Mouse (Mus musculus) 3134 (cell line): ENCODE measurements around the gene Ptprk.

Experiments
- DNase-seq: peaks from one replicate; pipeline ENCODE4 v3.0.0-alpha.2; 2011; ENCODE audit warnings: low spot score; ENCODE audit not compliant: insufficient read length; ENCODE audit errors: extremely low read depth

Ptprk gene

DNA sequence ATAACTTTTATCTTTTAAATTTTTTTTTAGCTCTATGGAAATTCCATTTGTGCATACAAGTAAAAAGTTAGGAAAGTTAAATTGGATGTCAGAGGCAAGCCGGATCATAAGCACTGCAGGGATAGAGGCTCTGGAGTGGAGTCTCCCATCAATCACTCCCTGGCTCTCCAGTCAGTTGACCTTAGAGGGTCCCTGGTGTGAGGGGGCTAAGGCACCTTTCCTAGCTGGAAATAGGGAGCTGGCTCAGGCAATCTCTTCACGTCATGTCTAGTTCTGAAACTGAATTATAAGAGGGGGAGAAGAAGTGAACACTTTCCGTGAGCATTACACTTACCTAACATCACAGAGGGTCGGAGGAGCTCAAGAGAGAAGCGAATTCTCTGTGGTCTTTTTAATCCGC lies 110.1 kb downstream of the Ptprk start:
- no peak for DNase-seq

DNA sequence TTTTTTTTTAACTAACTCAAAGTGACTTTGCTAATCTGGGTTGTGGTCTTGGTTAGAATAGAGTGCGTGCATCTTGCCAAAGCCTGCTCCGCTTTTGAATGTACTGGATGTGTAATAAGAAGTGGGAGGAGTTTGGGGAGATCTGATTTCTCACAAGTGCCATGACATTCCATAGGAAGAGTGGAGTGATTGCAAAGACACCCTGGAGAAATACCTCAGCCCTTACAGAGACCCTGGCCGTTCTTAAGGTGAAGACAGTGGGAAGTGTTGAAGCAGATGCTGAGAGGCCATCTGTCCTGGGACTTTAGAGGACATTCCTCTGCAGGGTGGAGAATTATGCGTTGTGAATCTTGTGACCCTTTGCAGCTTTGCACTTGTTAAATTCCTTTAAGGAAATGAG lies 110.7 kb downstream of the Ptprk start:
- DNase-seq, result no peak

DNA sequence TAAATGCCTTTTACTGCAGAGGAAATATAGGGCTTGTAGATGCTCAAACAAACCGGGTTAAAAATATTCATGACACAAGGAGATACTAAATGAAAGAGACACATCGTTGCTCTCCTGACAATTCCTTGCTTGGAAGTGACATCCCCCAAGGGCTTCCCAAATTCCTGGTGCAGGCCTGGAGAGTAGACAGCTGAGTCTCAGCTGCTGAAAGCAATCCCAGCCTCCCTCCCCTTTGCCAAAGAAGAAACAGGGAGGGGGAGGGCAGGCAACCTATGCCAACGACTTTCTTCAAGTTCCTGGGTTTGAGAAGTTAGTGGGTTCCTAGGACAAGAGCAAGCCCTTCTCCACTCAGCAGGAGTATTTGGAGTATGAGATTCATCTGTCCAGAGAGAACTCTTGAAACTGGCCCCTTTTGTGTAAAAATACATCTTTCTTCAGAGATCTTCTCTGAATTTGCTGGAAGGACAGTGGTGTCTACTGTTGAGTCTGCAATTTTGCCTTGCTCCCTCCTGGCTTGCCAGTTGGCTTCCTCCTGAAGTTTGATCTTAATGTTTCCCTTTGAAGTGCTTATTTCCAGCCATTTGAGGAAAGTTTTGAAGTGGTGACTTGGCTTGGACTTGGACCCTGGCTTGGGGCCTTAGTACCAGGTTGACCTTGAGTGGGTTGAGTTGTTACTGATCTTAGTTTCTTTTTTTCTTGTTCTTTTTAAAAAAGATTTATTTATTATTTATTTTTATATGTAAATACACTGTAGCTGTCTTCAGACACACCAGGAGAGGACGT lies 111.6 kb downstream of the Ptprk start:
- DNase-seq, result no peak

DNA sequence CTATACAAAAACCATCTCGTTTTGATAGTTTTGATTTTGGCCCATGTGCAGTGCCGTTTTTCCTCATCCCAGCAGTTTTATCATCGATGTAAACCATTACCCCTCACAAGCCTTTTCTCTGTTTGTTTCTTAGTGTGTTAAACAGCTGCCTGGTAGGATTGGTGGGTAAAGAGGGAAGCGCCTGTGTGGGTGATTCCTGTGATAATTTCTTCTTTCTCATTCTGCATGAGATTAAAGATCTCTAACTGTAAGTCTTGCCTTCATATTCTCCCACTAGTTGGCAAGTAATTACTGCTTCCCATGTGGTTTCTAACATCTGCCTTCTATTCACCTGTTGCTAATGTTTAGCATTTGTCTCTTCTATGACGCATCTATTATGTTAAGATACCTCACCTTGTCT lies 116.8 kb downstream of the Ptprk start:
- no peak for DNase-seq

DNA sequence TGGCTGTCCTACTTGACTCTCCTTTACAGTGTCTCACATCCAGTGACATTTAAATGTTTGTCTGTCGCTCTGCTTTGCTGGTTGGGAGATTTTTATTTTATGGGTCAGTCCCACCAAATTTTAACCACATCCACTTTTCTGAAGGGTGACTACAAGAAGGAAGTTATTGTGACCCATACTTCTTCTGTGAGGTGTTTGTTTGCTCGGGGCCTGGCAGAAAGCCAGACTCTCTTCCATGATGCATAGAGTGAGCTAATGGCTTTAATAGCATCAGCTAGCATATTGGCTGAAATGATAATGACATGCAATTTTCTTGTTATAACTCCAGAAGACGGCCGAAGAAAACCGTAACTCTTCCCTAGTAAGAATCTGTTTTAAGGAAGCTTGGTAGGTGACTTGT lies 119.0 kb downstream of the Ptprk start:
- no peak for DNase-seq

DNA sequence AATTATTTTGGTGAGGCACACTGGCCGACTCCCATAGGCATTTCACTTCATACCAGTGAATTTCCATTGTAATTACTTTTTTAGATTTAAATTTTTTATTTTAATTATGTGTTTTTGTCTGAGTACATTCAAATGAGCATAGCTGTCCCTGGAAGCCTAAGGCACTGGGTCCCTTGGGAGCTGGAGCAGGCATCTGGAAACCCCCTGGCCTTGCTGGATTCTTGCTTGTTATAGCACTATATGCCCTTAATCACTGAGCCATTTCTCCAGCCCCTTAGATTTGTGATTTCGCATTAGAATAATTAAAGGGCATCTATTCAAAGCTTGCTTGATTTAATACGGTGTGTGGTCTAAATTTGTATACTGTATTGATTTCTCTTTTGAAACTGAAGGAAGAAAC lies 126.0 kb downstream of the Ptprk start:
- no peak for DNase-seq

DNA sequence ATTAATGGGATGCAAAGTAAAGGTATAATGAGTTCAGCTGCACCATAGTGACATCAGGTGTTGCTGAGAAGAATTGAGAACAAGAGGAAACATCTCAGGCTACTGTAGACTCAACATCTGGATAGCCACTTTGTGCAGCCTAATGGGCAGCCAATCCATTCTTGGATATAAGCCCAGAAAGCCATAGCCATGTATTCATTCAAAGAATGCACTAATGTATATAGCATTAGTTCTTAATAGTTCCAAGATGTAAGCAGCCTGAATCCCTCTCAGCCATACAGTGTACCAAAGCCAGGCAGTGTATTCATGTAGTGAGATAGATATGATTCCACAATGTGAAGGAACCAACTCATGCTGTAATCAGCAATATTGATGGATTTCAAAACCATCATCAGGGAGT lies 134.8 kb downstream of the Ptprk start:
- DNase-seq, result no peak

DNA sequence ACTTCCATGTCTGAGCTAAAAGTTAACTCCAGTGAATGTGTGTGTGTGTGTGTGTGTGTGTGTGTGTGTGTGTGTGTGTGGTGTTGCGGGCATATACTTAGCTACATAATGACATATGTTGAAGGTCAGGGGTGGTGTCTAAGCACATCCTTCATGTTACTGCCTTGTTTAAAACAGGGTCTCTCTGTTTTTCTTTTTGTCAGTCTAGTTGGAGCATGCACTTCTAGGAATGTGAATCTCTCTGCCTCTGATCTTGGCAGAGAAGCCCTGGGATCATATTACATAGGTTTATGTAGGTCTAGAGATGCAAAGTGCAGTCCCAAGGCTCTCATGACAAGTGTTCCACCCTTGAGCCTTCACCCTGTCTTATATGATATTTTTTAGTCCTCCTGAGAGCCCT lies 137.5 kb downstream of the Ptprk start:
- no peak for DNase-seq

DNA sequence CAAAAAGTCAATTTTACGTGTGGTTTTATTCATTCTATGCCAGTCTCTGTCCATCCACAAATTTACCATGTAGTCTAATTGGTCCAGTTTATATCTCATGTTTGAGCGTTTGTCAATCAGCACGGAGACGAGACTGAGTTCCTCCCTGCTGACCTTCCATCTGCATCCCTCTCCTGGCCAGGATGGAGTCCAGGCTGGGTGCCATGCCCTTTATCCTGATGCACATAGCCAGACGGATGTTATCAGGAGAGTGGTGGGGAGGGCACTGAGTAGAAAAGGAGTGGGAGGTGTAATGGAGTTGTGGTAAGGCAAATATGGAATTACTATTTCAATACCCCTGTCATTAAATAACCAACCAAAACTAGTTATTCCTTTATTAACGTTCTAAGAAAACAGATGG lies 140.5 kb downstream of the Ptprk start:
- no peak for DNase-seq

DNA sequence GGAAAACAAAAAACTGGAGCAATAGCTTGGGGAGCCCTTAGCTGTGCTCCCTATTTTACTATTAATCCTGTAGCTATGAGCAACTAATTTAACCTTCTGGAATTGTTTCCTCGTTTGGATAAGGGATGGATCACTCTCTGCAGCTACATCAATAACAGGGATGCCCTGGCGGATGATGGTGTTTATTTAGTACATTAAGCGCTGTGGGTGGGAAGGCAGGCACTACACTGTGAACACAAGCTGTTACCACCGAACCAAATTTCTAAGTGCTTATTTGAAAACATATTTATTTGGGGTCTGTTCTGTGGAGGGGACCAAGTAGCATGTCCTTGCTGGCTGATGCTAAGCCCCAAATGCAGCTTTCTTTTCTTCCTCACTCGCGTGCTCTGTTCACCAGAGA lies 149.0 kb downstream of the Ptprk start:
- no peak for DNase-seq

DNA sequence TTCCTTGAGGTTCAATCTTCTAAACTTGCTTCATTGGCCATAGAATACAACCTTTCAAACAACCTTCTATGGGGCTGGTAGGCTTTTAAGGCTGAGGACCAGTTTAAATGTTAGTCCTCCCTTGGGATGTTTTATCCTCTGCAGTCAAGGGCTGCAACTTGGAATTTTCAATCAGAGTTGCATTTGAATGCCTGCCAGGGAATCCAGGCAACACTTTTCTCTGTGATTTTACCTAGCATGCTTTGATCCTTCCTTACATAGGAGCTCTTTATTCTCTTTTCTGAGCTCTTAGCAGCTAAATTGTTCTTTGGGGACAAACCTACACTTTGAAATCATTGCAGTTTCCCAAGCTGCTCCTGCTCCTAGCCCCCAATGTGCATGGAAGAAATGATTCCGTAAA lies 149.8 kb downstream of the Ptprk start:
- DNase-seq, result no peak

DNA sequence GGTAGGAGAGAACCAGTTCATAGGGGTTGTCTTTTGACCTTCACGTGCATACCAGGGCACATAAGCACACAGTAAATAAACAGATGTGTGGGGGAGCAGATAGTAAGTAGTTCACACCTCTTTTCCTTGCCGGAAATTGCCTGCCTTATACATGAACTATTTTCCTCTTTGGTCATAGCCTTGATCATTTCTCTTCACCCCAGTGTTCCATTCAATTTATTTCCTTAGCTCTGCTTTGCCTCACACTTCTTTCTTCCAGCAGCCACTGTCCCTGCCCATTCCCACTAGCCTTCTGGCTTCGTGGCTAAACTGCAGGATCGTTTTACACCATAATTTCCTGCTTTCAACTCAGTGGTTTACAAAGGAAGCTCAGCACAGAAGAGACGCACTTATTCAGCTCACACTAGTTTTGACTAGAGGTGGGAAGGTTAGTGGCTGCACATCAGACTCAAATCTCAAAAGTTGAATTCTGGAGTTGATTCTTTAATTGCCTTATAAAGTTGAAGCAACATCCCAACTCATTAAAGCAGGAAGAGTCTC lies 151.0 kb downstream of the Ptprk start:
- DNase-seq, result no peak

DNA sequence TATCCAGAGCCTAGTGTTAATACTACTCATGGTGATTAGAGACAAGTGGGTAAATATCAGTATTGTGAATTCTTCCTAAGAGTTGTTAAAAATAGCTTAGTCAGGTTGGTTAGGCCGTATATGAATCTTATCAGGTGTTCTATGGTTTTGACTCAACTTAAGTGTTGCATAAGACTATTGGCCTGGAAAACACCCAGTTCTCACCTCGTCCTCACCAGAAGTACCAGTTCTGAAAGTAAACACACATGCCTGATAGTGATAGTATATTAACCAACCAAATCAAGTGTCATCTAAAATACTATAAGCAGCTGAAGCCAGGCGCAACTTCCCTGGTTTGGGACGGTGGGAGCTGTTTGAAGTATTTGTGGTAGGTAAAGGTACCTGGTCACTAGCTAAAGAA lies 153.1 kb downstream of the Ptprk start:
- DNase-seq, result no peak

DNA sequence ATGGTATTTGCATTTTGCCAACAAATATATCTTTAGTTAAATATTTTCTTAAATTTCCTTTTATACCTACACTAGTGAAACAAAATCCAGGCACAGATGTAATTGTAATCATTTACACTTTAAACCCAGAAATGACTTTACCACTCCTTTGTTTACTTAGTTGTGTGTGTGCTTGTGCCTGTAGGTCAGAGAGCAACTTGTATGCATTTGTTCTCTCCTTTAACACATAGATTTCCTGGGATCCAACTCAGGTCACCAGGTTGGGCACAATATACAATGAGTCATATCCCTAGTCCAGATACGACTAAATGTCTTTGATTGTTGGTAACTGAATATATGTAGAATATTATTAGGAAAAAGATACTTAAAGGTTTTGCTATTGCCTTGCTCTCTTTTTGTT lies 153.6 kb downstream of the Ptprk start:
- DNase-seq, result no peak

DNA sequence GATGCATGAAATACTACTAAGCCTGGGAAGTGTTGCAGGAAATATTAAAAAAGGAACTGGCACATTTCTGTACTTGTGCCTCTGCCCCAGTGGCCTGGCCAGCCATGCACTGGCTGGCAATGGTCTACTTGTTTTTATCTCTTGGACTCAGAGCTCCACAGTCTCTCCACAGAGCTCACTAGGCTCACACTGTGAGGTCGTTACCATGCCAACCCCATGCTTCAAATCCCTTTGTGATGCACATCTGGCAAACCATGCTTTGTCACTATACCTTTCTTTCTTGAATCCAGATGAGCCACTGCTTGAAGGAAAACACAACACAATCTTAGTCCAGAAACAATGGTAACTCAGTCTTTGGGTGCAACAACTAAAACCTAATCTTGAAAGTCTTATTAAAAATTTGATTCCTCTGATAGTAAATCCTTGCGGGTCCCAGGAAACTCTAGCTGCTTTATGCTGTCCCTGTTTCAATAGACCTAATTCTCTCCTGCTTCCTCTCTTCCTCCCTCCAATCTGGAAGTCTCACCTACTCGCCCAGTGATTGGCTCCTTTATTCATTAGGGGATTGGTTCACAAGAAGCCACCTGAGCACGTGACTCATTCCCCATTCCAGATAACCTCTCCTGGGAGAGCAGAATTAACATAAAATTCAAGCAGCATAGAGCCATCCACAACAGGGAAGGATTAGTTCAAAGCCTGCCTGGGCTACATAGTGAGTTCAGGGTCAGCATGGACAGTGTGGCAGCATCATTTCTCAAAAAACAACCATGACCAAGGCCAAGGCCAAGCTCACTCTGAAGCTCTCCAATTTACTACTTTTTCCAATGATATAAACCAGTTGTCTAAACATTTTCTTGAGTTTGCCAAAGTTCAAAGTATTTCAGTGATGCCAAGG lies 157.9 kb downstream of the Ptprk start:
- DNase-seq, result no peak

DNA sequence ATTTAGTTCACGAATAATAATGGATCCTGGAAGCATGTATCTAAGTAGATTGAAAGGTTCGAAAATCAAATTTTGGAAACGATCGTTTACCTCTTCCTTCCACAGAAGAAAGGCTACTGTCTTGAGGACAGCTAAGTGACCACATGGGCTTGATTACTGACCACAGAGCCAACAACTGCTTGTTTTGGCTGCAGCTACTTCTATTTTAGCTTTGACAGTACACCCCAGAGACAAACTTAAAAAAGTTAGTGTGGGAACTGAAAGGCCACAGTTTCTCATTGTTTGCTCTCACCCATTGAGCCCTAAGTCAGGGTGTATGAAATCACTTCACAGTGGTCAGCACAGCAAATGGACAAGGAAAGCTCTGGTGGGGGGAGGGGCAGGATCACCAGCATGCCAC lies 174.4 kb downstream of the Ptprk start:
- DNase-seq, result no peak

DNA sequence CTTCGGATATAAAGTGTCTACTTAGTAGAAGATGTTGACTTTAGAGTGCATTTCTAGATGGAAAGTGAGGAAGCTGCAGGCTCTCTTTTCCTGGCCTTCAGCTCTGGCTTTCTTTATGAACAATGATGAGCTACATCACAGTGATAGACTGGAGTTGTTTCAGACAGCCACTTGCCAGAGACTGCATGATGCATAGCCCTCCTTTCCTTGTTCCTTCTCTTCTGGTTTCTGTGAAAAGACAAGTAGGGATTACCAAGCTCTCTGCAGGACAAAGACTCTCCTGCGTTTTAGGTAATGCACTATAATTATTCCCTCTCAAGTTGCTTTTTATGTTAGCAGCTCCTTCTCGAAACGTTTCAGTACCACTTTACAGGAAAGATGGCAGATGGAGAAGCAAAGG lies 176.8 kb downstream of the Ptprk start:
- DNase-seq, result no peak

DNA sequence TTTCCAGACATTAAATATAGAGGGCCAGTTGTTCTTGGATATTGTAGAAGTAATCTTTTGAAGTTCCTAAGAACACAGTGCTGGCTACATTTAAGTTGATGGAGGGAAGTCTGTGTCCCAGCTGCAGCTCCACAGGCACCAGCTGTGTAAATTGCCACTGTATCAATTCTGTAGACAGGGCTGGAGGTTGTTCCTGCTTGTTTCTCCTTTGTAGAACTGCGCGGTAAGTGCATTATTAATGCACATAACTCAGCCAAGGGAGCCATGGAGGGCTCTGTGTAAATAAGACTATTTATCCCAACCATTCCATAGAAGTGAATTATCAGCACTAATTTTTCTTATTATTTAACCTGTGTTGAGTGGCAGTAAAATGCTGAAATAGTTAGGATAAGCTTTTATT lies 186.0 kb downstream of the Ptprk start:
- DNase-seq, result no peak

DNA sequence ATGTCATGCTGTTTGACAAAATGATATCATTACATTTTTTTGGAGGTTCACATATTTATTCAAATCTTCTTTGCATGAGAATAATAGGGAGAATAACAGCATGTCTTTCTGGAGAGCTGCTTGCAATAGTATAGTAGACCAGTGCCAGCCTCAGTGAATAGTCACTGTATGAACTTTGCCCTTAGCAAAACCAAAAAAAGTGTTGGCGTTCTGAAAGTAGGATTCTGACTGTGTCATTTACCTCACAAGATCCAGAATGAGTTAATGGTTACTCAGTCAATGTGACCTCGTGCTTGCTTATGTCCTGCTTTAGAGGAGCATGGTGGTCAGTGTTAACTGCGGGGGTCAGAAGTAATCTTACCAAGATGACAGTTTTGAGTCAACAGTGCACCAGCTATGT lies 187.5 kb downstream of the Ptprk start:
- DNase-seq, result no peak

DNA sequence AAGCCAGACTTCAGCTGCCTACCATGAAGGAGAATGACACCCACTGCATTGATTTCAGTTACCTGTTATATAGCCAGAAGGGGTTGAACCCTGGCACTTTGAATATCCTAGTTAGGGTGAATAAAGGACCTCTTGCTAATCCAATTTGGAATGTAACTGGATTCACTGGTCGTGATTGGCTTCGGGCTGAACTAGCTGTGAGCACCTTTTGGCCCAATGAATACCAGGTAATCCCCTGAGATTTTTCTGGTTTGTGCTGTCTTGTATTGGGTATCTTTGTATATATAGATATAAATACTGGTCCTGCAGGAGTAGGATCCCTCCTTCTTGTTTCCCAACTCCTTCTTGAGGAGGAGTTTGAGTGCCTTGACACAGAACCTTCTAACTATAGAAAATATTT lies 188.9 kb downstream of the Ptprk start:
- no peak for DNase-seq

DNA sequence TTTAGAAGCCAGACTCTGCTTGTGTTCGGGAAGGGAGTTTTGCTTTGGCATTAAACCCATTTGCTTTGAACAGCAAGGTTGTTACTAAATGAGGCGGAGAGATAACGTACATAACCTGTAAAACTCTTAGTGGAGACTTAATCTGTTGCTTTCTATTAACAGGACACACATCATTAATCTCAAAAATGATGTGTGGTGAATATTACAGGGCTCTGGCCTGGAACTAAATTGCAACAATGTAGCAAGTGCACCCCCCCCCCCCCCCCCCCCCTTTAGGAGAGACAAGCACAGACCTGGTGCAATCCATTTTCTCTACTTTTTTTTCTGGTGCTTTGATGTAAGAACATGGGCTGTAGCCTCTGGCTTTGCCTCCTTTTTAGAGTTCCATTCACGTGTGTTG lies 195.7 kb downstream of the Ptprk start:
- DNase-seq, result no peak
